Mouse (Mus musculus): Measurements from ENCODE around the gene Sdhc. TPM values are rescaled to one million over a fixed set of nuclear protein-coding genes. Genes with fewer than 3 reads are reported as not detected.

Sdhc gene
- polyA plus RNA-seq, 1 experiment from 2014 or later = 218 TPM

DNA sequence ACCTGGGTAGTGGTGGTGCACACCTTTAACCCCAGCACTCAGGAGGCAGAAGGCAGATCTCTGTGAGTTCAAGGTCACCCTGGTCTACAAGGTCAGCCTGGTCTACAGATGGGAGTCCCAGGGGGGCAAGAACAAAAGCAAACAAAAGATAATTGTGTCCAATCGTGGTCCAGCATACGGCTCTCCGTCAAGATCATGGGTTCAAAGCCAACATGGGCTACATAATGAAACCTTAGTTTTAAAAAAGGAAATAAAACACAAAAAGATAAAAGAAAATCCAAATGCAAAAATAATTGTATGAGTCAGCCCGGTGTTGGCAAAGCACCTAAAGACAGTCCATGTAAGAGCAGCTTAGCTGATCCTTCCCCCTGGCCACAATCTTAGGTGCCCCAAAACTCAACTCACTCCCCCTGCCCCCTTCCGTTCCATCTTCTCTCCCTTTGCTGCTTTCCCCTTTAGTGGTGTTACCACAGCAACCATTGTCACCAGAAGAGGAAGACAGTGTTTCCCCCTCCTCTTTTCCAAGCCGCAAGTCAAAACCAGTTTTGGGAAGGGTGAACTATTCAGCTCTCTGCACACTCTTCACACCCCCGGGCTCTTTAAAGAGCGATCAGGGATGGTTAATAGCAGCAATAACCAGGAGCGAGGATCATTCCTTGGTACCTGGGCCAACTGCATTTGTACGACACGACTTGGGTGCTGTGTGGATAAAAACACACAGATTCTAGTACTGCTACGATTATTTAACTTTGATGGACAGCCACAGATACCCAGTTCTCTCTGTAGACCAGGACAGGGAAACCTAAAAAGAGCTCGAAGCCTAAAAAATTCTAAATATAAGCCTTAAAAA is 37.7 kb upstream of the Sdhc start:
- no peak overlapping the region for H3K4me2 ChIP-seq
- 35% methylated on average over 13 of the region's 13 CpGs for WGBS
- no peaks in the 10 kb centered on the region for H3K36me3 ChIP-seq (replicated peaks)
- H3K9me3 ChIP-seq = no peaks in the 10 kb centered on the region
- no peak overlapping the region for H3K4me3 ChIP-seq (replicated peaks)
- peaks cover 32% of the 10 kb centered on the region for H3K27me3 ChIP-seq
- H3K27ac ChIP-seq = no peak overlapping the region
- H3K4me1 ChIP-seq = peaks cover 29% of the 10 kb centered on the region
- ATAC-seq (ENCODE audit: low FRiP score) = peak; percentile 28; the same call in 1 of the 2 replicates
- no peak overlapping the region for H3K9ac ChIP-seq

DNA sequence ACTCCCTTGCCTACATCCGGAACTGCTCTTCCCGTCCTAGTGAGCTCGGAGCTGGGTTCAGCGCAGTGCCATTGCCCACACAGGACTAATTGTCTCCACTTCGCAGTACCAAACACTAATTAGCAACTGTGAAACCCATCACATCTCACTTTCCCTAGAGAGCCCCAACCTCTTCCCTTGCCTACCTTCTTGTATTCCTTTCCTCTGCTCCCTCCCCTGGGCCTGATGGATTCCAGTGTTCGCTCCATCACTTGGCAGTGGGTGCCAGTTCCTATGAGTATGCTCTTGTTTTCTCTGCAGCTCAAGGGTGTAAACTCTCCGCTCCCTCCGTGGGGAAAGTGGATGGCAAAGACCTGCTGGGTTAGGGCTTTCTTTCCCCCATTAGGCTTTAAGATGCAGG is 35.3 kb upstream of the Sdhc start:
- no peak overlapping the region for H3K27ac ChIP-seq
- peaks cover 20% of the 10 kb centered on the region for H3K4me1 ChIP-seq
- H3K36me3 ChIP-seq (replicated peaks) = no peaks in the 10 kb centered on the region
- H3K9me3 ChIP-seq = no peaks in the 10 kb centered on the region
- peaks cover 9% of the 10 kb centered on the region; the same call in 1 of the 2 replicates for H3K27me3 ChIP-seq
- H3K4me2 ChIP-seq = no peak overlapping the region
- no peak overlapping the region for H3K4me3 ChIP-seq (replicated peaks)
- no peak overlapping the region for H3K9ac ChIP-seq
- no peak for ATAC-seq (ENCODE audit: low FRiP score)
- WGBS = 61% methylated on average over 8 of the region's 8 CpGs

DNA sequence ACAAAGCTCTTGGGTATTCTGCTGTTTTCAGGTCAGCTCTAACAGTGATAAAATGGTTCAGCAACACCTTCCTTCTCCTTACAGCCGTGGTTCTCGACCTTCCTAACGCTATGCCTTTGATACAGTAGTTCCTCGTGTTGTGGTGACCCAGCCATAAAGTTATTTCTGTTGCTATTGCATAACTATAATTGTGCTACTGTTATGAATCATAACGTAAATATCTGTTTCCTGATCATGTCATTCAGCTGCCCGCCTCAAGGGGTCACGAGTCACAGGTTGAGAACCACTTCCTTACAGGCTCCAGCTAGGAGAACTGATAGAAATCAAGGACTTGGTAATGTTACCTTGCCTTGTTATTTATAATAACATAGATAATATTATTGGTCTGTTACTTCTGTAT is 33.9 kb upstream of the Sdhc start:
- no peak for ATAC-seq (ENCODE audit: low FRiP score)

DNA sequence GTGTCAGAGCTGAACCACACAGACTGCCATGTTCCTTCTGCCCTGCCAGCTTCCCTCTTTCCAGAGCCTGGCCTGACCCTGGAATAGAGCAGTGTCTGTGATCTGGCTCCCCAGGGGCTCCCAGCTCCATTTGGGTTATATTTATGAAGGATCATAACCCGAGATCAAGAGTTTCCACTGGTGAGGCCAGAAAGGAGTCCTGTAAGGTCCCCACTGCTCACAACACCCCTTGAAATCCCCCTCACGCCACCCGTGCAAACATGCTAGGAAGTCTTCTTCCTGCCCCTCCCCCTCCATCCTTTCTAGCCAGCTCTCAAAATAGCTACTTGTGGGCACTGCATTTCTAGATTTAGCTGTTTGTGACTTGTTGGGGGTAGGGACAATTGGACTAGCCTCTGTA is 33.2 kb upstream of the Sdhc start:
- WGBS = 77% methylated on average over 3 of the region's 3 CpGs
- H3K9me3 ChIP-seq = no peaks in the 10 kb centered on the region
- no peak overlapping the region for H3K4me3 ChIP-seq (replicated peaks)
- H3K9ac ChIP-seq = no peak overlapping the region
- H3K4me2 ChIP-seq = no peak overlapping the region
- 0 out of 2 replicates have a peak, but pooled peaks cover 7% of the 10 kb centered on the region for H3K27me3 ChIP-seq
- ATAC-seq (ENCODE audit: low FRiP score) = no peak
- H3K4me1 ChIP-seq = peaks cover 7% of the 10 kb centered on the region
- no peaks in the 10 kb centered on the region for H3K36me3 ChIP-seq (replicated peaks)
- no peak overlapping the region for H3K27ac ChIP-seq

More for the DNA sequence above, 33.9 kb upstream of the Sdhc start:
- WGBS = 89% methylated on average over 7 of the region's 7 CpGs
- no peak overlapping the region for H3K4me3 ChIP-seq (replicated peaks)
- H3K9ac ChIP-seq = no peak overlapping the region
- peaks cover 14% of the 10 kb centered on the region for H3K4me1 ChIP-seq
- H3K36me3 ChIP-seq (replicated peaks) = no peaks in the 10 kb centered on the region
- 0 out of 2 replicates have a peak, but pooled peaks cover 7% of the 10 kb centered on the region for H3K27me3 ChIP-seq
- no peak overlapping the region for H3K27ac ChIP-seq
- no peaks in the 10 kb centered on the region for H3K9me3 ChIP-seq
- no peak overlapping the region for H3K4me2 ChIP-seq

DNA sequence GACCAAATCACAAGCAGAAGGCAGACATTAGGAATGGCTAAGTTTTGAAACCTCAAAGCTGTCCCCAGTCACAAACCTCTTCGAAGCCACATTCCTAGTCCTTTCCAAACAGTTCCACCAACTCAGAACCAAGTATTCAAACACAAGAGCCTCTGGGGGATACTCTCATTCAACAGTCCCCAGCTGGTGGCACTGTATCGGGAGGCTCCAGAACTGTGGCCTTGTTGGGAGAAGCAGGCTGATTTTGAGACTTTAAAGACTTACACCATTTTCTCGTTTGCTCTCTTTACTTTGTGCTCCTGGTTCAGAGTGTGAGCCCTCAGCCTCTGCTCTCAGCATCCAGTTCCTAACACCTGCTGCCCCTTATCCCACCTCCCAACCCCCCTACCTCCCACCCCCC is 32.6 kb upstream of the Sdhc start:
- no peak overlapping the region for H3K9ac ChIP-seq
- H3K36me3 ChIP-seq (replicated peaks) = no peaks in the 10 kb centered on the region
- ATAC-seq (ENCODE audit: low FRiP score) = no peak
- H3K4me2 ChIP-seq = no peak overlapping the region
- H3K27ac ChIP-seq = no peak overlapping the region
- H3K27me3 ChIP-seq = 0 out of 2 replicates have a peak, but pooled peaks cover 7% of the 10 kb centered on the region
- no peaks in the 10 kb centered on the region for H3K9me3 ChIP-seq
- 81% methylated on average over 3 of the region's 3 CpGs for WGBS
- no peak overlapping the region for H3K4me3 ChIP-seq (replicated peaks)
- H3K4me1 ChIP-seq = peaks cover under 1% of the 10 kb centered on the region

DNA sequence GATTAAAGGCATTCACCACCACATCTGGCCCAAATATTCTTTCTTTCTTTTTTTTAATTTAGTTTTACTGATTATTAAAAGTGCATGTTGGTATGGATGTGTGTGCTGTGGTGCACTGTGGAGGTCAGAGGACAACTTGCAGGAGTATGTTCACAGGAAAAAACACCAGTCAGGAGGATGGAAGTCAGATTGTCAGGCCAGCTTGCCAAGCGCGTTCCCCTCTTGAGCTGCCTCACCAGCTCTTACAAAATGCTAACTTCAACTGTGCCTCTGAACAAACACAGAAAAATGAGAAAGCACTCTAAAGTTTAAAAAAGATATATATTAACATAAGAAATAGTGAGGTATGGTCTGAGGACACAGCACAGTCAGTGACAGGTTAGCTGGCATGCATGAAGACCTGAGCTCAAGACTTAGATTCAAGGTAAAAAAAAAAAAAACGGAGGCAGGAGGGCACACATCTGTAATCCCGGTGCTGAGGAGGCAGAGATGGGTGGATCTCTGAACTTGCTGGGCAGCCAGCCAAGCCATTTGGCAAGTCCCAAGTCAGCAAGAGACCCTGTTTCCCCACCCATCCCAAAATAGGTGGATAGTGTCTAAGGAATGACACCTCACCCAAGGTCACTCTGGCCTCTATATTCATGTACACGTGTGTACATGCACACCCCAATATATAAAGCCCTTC is 29.2 kb upstream of the Sdhc start:
- ATAC-seq (ENCODE audit: low FRiP score) = no peak

DNA sequence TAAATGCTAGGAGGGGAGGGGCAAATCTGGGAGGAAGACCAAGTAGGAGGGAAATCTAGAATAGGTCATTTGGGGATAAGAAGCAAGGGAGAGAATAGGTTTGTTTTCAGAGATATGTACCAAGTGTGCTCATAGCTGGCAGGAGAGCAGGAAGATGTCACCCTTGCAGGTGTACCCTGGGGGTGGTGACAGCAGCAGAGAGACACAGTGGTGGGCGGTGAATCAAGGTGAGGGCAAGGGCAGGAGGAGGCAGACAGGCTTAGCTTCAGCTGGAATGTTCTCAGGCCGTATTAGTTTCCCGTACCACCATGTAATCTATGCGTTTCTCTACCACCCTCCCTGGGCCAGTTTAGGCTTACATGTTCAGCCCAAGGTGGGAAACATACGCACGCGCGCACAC is 22.4 kb upstream of the Sdhc start:
- no peaks in the 10 kb centered on the region for H3K4me1 ChIP-seq
- no peaks in the 10 kb centered on the region for H3K27me3 ChIP-seq
- no peaks in the 10 kb centered on the region for H3K36me3 ChIP-seq (replicated peaks)
- H3K4me3 ChIP-seq (replicated peaks) = no peak overlapping the region
- H3K9me3 ChIP-seq = no peaks in the 10 kb centered on the region
- WGBS = 93% methylated on average over 8 of the region's 8 CpGs
- no peak overlapping the region for H3K9ac ChIP-seq
- no peak overlapping the region for H3K27ac ChIP-seq
- no peak for ATAC-seq (ENCODE audit: low FRiP score)
- no peak overlapping the region for H3K4me2 ChIP-seq

More for the DNA sequence above, 29.2 kb upstream of the Sdhc start:
- H3K4me3 ChIP-seq (replicated peaks) = no peak overlapping the region
- H3K4me2 ChIP-seq = no peak overlapping the region
- H3K9me3 ChIP-seq = no peaks in the 10 kb centered on the region
- WGBS = 85% methylated on average over 5 of the region's 5 CpGs
- H3K4me1 ChIP-seq = no peaks in the 10 kb centered on the region
- H3K36me3 ChIP-seq (replicated peaks) = no peaks in the 10 kb centered on the region
- H3K9ac ChIP-seq = no peak overlapping the region
- no peak overlapping the region for H3K27ac ChIP-seq
- no peaks in the 10 kb centered on the region for H3K27me3 ChIP-seq

DNA sequence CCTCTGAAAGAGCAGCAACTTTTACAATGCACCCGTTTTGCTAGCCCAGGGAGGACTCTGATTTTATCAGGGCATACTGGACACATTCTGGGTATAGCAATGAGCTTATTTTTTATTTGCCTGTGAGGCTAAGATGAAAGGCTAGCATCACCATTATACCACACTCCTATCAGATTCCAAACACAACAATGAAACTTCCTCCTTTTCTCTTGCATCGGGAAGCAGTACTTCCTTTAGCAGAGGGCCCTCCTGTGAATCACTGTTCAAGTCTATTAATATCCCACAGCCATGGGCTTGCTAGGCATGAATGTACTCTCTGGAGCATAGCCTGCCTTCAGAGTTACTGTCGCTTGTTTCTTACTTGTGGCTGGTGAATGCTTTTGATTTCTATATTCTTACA is 20.7 kb upstream of the Sdhc start:
- Histone ChIP-seq H3K27me3 (no peaks in the 10 kb centered on the region), H3K36me3 (replicated peaks) (no peaks in the 10 kb centered on the region), H3K4me3 (replicated peaks) (no peak overlapping the region), H3K4me1 (no peaks in the 10 kb centered on the region), H3K4me2 (no peak overlapping the region), H3K9ac (no peak overlapping the region), H3K9me3 (no peaks in the 10 kb centered on the region), H3K27ac (no peak overlapping the region)
- no peak for ATAC-seq (ENCODE audit: low FRiP score)
- 69% methylated on average over 3 of the region's 3 CpGs for WGBS

DNA sequence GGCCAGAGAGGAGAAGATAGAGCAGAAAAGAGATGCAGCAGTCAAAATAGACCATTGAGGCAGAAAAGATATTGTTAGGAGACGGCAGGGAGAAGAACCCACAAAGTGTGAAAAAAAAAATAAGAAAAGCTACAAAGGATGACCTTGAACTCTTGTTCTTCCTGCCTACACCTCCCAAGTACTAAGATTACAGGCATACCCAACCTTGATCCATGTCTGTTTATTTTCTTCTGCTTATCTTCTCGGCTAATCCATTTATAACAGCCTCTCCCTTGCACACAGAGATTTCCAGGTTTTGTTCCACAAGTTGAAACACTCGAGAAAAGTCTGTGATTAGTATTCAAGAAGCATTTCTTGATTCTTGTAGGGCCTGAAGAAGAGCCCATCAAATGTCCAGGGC is 19.5 kb upstream of the Sdhc start:
- 78% methylated on average over 3 of the region's 3 CpGs for WGBS
- Histone ChIP-seq H3K27me3 (no peaks in the 10 kb centered on the region), H3K4me1 (no peaks in the 10 kb centered on the region), H3K9me3 (no peaks in the 10 kb centered on the region), H3K4me2 (no peak overlapping the region), H3K4me3 (replicated peaks) (no peak overlapping the region), H3K36me3 (replicated peaks) (no peaks in the 10 kb centered on the region), H3K27ac (no peak overlapping the region), H3K9ac (no peak overlapping the region)
- ATAC-seq (ENCODE audit: low FRiP score) = no peak

DNA sequence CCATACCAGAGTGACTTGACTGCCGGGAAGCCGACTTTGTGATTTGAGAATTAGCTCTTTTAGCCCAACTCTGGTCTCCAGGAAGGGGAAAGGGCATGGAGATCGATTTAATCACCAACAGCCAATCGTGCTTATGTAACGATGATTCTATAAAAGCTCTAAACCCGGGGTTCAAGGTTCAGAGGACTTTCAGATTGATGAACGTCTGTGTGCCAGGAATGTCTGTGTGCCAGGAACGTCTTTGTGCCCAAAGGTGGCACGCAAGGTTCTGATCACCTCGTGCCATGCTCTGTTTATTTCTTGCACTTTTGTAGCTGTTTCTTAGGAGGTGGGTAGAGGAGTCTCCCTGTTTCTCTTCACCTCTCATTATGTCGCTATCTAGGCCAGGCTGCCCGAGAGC is 18.5 kb upstream of the Sdhc start:
- ATAC-seq (ENCODE audit: low FRiP score) = no peak
- Histone ChIP-seq H3K9ac (no peak overlapping the region), H3K36me3 (replicated peaks) (no peaks in the 10 kb centered on the region), H3K4me3 (replicated peaks) (no peak overlapping the region), H3K4me2 (no peak overlapping the region), H3K27ac (no peak overlapping the region), H3K9me3 (no peaks in the 10 kb centered on the region), H3K4me1 (no peaks in the 10 kb centered on the region), H3K27me3 (no peaks in the 10 kb centered on the region)
- 88% methylated on average over 12 of the region's 12 CpGs for WGBS

DNA sequence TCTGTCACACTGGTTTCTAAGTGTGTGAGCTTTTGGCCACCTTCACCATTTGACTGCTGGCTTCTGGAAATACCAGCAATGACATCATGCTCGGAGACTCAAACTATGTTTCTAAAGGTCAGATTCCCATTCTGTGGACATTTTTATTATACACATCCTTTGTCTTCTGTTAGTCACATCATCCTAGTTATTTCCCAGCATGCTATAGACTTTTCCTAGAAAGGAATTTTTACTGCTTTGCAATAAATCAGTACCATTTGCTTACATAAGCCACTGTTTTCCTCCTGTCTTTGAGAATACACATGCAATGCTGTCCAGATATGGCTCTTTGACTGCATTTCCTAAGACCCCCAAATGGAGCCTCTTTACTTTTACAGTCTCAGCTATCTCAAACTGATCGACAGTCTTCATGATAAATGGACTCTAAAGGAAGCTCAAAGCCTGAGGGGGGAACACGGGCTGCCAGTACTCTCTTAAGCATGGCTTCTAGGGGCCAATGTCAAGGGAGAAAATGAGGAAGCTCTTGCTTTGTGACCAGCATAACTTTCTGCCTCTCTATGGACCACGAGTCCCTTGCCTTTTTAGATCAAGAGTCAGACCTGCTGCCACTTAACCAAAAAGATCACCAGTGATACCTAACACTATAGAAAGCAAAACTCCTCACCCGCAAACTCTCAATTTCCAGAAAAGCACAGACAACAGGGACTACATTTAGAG is 15.4 kb upstream of the Sdhc start:
- peaks cover 12% of the 10 kb centered on the region for H3K27me3 ChIP-seq
- no peaks in the 10 kb centered on the region for H3K36me3 ChIP-seq (replicated peaks)
- no peaks in the 10 kb centered on the region for H3K4me1 ChIP-seq
- H3K9ac ChIP-seq = no peak overlapping the region
- H3K4me3 ChIP-seq (replicated peaks) = no peak overlapping the region
- no peaks in the 10 kb centered on the region for H3K9me3 ChIP-seq
- no peak for ATAC-seq (ENCODE audit: low FRiP score)
- H3K27ac ChIP-seq = no peak overlapping the region
- H3K4me2 ChIP-seq = no peak overlapping the region
- WGBS = 82% methylated on average over 5 of the region's 5 CpGs

DNA sequence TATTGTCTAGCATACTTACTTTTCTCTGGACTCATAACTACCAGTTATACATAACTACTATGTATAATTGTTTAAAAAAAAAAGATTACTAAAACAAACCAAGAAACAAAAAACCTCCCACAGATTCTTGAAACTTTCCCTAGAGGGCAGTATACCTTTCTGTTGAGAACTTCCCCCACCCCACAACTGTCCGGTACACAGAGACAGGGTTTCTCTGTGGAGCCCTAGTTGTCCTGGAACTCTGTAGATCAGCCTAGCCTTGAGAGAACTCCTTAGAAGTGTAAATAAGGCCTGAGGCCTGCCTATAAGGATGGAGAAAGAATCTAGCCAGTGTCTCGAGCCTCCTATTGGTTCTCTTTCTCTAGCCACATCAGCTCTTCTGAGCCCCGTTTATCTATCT is 13.9 kb upstream of the Sdhc start:
- no peaks in the 10 kb centered on the region for H3K9me3 ChIP-seq
- WGBS = 35% methylated on average over 3 of the region's 3 CpGs
- no peak overlapping the region for H3K4me2 ChIP-seq
- H3K27me3 ChIP-seq = peaks cover 27% of the 10 kb centered on the region
- no peak overlapping the region for H3K4me3 ChIP-seq (replicated peaks)
- H3K4me1 ChIP-seq = peaks cover 9% of the 10 kb centered on the region
- H3K27ac ChIP-seq = no peak overlapping the region
- no peak overlapping the region for H3K9ac ChIP-seq
- no peak for ATAC-seq (ENCODE audit: low FRiP score)
- H3K36me3 ChIP-seq (replicated peaks) = no peaks in the 10 kb centered on the region

All from forebrain, embryonic 12.5 days (tissue).